Mouse (Mus musculus) 3134 (cell line): ENCODE measurements around the gene Gm16181.

Experiments
- DNase-seq: peaks from one replicate; pipeline ENCODE4 v3.0.0-alpha.2; 2011; ENCODE audit warnings: low spot score; ENCODE audit not compliant: insufficient read length; ENCODE audit errors: extremely low read depth

The Gm16181 gene

GRCm38 (mm10) chr17:35220156-35220952, at the start of gene Gm16181:
Gm16181 (plus strand) TSS chr17:35220834.
- DNase-seq: no peak

GRCm38 (mm10) chr17:35172445-35173234, 48.0 kb upstream of the Gm16181 start:
- no peak for DNase-seq

GRCm38 (mm10) chr17:35173329-35173728, 47.3 kb upstream of the Gm16181 start:
- DNase-seq: no peak

- no peak for DNase-seq
Observed at GRCm38 (mm10) chr17:35174201-35174977, 46.2 kb upstream of the Gm16181 start.

- DNase-seq: no peak
Observed at GRCm38 (mm10) chr17:35175382-35175781, 45.3 kb upstream of the Gm16181 start.

- no peak for DNase-seq
Observed at GRCm38 (mm10) chr17:35175968-35176367, 44.7 kb upstream of the Gm16181 start, which contains the start of gene Aif1. Aif1 (minus strand) TSS chr17:35176068.

- peak; percentile 65 for DNase-seq
Observed at GRCm38 (mm10) chr17:35178528-35178927, 42.1 kb upstream of the Gm16181 start.

GRCm38 (mm10) chr17:35180093-35180492, 40.5 kb upstream of the Gm16181 start:
- DNase-seq: no peak

GRCm38 (mm10) chr17:35185639-35186611, 34.7 kb upstream of the Gm16181 start:
- peak; percentile 56 for DNase-seq

- no peak for DNase-seq
Observed at GRCm38 (mm10) chr17:35186681-35187080, 34.0 kb upstream of the Gm16181 start.

GRCm38 (mm10) chr17:35187345-35187744, 33.3 kb upstream of the Gm16181 start:
- DNase-seq: no peak

GRCm38 (mm10) chr17:35187959-35188610, 32.5 kb upstream of the Gm16181 start, which contains the start of gene Lst1:
Lst1 (minus strand) TSS chr17:35188439.
- no peak for DNase-seq

GRCm38 (mm10) chr17:35189186-35189585, 31.4 kb upstream of the Gm16181 start:
- DNase-seq: no peak

- DNase-seq: no peak
Observed at GRCm38 (mm10) chr17:35190096-35190495, 30.5 kb upstream of the Gm16181 start.

- DNase-seq: no peak
Observed at GRCm38 (mm10) chr17:35191723-35192122, 28.9 kb upstream of the Gm16181 start.

- no peak for DNase-seq
Observed at GRCm38 (mm10) chr17:35192924-35193323, 27.7 kb upstream of the Gm16181 start.

GRCm38 (mm10) chr17:35193881-35194843, 26.5 kb upstream of the Gm16181 start, which contains the start of gene Ltb:
Ltb (plus strand) TSS chr17:35194439.
- no peak for DNase-seq
